Mouse (Mus musculus) urinary bladder, postnatal 25 days (tissue): ENCODE data around the gene Sox18.

Experiments used
- DNase-seq: peaks from one replicate; pipeline ENCODE4 v3.0.0; 2022; ENCODE audit warnings: low spot score

The Sox18 gene

GRCm38 (mm10) chr2:181679951-181680715 lies 8.7 kb upstream of the Sox18 start, which contains the start of gene Tcea2:
TSS of gene Tcea2 (plus strand) at chr2:181680310.
- peak; percentile 62 for DNase-seq

- peak; percentile 32 for DNase-seq
Measured at GRCm38 (mm10) chr2:181678780-181679179, 7.3 kb upstream of the Sox18 start.

DNA sequence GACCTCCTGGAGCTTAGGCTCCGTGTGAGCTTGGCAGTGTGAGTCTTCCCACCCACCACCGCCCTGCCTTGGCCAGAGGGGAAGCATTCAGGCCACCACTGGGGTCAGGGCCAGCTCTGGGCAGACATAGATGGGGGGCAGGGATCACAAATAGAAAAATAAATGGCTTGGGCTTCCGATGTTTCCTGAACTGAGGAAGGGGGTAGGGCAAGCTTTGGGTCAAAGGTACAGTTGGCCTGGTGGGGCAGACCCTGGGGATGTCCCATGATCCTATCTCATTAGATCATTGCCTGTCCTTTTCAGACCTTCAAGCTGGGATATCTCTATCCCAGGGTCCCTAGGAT lies 6.3 kb upstream of the Sox18 start:
- no peak for DNase-seq

- DNase-seq: no peak
Measured at GRCm38 (mm10) chr2:181677096-181677754, 5.8 kb upstream of the Sox18 start.

DNA sequence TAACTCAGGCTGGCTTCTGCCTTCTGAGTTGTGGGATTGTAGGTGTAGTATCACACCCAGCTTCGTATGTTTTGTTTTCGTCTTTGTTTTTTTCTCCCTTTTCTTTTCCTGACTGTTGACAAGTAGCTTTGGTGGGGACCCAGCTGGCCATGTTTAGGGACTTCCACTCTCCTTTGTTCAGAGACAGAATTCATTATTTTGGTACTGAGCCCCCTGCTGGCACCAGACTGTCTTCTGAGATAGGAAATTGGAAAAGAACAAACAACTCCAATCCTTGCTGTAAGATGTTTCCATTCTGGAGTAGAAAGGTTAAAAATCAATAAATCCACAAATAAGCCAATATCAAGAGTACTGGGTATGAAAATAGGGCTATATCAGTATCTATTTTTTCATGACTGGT lies 5.0 kb upstream of the Sox18 start:
- DNase-seq: no peak

DNA sequence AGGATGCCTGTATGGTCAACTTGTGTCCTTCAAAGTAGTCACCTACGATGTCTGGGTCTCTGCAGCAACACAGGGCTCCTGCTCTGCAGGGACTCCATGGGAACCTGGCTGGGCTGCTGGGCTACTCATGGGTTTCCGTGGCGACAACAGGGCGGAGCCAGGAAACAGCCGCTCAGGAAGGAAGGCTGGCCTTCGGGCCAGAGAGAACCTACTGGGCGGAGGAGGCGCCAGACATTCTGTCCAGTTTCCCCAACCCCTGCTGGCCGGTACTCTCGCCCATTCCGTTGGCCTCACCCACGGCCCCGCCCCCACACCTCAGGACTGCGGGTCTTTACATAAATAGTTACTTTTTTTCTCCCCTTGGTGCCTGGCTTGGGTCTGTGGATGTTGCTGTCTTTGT lies 4.0 kb upstream of the Sox18 start:
- DNase-seq: peak; percentile 47

GRCm38 (mm10) chr2:181674934-181675333 lies 3.5 kb upstream of the Sox18 start:
- no peak for DNase-seq

- DNase-seq: no peak
Measured at GRCm38 (mm10) chr2:181673501-181673900, 2.1 kb upstream of the Sox18 start.

DNA sequence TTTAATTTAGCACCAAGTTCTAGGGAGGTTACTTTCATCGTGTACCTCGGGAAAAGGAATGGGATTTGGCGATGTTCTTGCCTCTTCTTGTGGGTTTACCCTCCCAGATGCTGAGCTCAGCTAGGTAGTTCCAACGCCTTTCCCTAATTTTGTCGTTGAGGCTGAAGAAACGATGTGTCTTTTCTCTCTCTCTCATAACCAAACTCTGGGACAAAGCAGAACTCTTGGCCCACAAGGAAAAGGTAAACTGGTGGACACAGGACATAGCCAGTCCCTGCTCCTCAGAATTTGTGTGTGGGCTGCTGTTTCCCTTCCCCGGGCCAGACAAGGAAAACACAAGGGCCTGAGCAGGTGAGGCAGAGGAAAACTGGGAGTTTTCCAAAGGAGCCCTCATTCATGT lies 544 bp upstream of the Sox18 start:
- no peak for DNase-seq

DNA sequence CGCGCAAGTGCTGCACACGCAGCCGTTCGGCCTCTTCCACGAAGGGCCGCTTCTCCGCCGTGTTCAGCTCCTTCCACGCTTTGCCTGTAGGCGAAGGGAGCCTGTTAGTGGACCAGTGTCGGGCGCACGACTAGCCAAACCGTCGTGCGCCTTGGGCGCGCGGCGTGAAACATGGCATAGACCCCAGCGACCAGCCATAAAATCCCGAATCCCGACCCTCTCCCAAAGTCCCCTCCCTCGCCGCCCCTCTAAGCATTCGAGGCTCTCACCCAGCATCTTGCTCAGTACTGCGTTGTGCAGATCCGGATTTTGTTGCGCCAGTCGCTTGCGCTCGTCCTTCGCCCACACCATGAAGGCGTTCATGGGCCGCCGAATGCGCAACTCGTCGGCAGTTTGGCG lies 528 bp downstream of the Sox18 start:
- no peak for DNase-seq

GRCm38 (mm10) chr2:181670285-181670912 lies 1.0 kb downstream of the Sox18 start:
- no peak for DNase-seq

DNA sequence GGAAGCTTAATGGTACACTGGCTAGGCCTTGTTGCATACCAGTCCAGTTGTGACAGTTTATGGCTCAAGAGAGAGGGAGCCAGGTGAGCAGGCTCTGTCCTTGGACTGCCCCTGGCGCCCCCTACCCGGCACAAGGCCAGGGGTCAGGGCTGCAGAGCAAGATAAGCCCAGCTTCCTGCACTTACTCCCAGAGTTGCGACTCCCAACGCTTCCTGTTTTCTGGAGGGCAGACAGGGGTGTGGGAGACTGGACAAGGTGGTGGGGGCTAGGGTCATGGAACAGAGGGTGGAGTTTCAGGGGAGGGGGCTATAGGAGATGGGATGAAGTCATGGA lies 8.2 kb downstream of the Sox18 start:
- no peak for DNase-seq

DNA sequence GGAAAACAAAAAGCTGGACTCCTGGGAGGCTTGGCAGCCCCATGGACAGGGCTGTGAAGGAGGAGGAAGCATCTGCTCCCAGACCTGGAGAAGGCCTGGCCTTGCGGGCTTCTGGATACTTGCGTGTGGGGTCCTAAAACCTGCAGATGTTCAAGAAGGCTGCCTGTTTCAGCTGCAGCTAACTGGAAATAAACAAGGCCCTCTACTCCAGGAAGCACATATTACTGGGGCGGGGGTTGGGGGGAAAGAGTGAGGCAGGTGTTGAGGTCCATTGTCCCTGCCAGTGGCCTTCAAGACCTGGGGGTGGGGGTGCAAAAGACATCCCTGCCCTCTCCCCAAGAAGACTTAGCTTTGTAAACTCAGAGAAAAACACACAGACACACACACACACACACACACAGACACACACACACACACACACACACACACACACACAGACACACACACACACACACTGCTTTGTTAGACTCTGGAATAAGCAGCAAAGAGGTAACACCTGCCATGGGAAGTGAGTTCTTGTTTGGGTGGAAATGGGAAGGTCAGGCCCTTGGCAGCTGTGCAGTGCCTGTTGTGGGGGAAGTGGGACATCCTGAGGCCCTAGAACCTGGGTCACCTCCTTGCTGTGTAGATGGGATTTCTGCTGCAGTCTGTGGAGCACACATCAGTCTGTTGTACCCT lies 8.7 kb downstream of the Sox18 start:
- DNase-seq: no peak

DNA sequence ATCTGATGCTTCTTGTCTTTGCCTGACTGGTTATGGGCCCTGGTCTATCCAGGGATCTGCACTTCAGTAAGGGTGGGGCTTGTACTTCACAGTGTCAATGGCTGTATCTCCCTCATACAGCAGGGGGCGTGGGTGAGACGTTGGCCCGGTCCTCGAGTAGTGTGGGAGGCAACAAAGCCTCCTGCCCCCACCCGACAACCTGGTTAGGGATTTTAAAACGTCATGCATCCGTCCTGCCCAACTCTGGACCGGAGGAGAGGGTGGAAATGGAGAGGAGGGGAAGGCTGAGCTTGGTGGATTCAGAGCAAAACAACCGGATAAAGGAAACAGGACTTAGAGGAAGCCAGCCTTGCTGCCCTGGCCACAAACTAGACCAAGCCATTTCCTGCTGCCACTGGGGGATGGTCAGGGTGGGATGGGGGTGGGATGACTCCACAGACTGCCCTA lies 11.8 kb downstream of the Sox18 start:
- peak; percentile 64 for DNase-seq

GRCm38 (mm10) chr2:181658930-181659555 lies 12.4 kb downstream of the Sox18 start:
- DNase-seq: peak; percentile 37

- no peak for DNase-seq
Measured at GRCm38 (mm10) chr2:181658528-181658927, 12.9 kb downstream of the Sox18 start.

GRCm38 (mm10) chr2:181657441-181657840 lies 14.0 kb downstream of the Sox18 start:
- no peak for DNase-seq

DNA sequence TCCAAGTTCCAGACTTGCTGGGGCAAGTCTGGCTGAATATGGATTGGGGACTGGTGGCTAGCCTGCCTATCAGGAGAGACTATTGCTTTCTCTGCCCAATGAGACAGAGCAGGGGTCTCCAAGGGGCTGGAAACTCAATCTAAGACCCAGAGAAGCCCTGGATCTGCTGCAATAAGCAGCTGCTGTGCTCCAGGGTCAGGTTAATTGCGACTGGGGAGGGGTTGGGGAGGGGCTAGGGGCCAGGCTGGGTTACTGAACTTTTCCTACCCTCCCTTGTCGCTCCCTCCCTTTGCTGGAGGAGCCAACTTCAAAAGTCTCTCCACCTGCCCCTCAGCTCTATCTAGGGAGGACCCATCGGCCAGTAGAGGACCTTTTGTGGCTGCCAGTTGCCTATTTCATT lies 14.7 kb downstream of the Sox18 start, which contains the start of gene Gm29797:
Gene Gm29797, plus strand, starts transcription at position 301 of the 400 bp plus-strand sequence.
- DNase-seq: no peak

- no peak for DNase-seq
Measured at GRCm38 (mm10) chr2:181653523-181653922, 17.9 kb downstream of the Sox18 start.

GRCm38 (mm10) chr2:181653065-181653464 lies 18.4 kb downstream of the Sox18 start:
- no peak for DNase-seq

DNA sequence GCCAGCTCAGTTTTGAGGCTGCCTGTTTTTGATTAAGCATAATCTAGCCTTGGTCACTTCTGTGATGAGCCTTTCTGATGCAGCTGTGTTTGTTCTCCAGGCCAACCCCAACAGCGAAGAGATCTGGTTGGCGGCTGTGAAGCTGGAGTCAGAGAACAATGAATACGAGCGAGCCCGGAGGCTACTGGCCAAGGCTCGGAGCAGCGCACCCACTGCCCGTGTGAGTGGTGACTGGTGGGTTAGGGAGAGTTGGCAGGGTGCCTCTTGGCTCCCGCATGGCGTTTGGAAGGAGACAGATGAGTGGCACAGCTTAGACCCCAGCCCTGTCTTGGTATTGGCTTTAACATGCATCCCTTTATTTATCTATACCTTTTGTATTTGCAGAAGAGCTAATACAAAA lies 22.5 kb downstream of the Sox18 start:
- DNase-seq: no peak
